Mouse (Mus musculus): ENCODE measurements around the gene Hist1h1c. TPM values are rescaled to one million over a fixed set of nuclear protein-coding genes. Genes with fewer than 3 reads are reported as not detected.
A peak's percentile ranks its signal among the peaks of the same experiment; 100 is the strongest.

Hist1h1c gene
- polyA plus RNA-seq, 1 experiment: 68.0 TPM

GRCm38 (mm10) chr13:23740256-23740840, 1.7 kb downstream of the Hist1h1c start:
- TF ChIP-seq POLR2A (IDR thresholded peaks at IDR 0.05; ENCODE audit: low read depth, low read length) (no peak), CTCF (IDR thresholded peaks at IDR 0.05; ENCODE audit: extremely low read depth, insufficient read length, insufficient replicate concordance, low read depth, low read length) (no peak)

DNA sequence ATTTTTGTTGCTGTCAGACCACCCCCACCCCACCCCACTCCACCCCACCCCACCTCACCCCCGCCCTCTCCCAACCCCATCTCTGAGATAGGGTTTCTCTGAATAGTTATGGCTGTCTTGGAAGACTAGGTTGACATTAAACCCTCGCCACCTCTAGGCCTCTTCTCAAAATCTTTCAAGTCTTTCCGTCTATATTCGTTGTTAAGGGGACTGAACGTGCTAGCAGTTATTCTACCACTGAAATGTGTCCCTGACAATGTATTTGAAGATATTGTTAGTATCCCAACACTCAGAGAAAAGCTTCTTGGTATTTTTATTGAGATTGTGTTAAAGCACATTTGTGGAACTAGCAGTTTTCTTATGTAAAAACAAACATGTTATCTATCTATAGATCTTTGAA, 2.3 kb downstream of the Hist1h1c start:
- TF ChIP-seq CTCF (IDR thresholded peaks at IDR 0.05; ENCODE audit: extremely low read depth, insufficient read length, insufficient replicate concordance, low read depth, low read length) (no peak), POLR2A (IDR thresholded peaks at IDR 0.05; ENCODE audit: low read depth, low read length) (no peak)
- no peaks in the 10 kb centered on the region for H3K36me3 ChIP-seq (ENCODE audit: control insufficient read depth, insufficient read depth, low read length)
- no peak overlapping the region for H3K27ac ChIP-seq (ENCODE audit: insufficient read depth, low read depth, low read length)
- no peaks in the 10 kb centered on the region for H3K4me1 ChIP-seq (ENCODE audit: control insufficient read depth, insufficient read depth, insufficient read length, low read length)
- H3K27me3 ChIP-seq (ENCODE audit: control insufficient read depth, insufficient read depth, low read length): no peaks in the 10 kb centered on the region
- 63% methylated on average over 5 of the region's 5 CpGs for WGBS
- H3K4me3 ChIP-seq (ENCODE audit: low read depth, low read length): no peak overlapping the region

More at GRCm38 (mm10) chr13:23740256-23740840, 1.7 kb downstream of the Hist1h1c start:
- WGBS: 13% methylated on average over 13 of the region's 13 CpGs
- H3K4me1 ChIP-seq (ENCODE audit: control insufficient read depth, insufficient read depth, insufficient read length, low read length): no peaks in the 10 kb centered on the region
- H3K36me3 ChIP-seq (ENCODE audit: control insufficient read depth, insufficient read depth, low read length): no peaks in the 10 kb centered on the region
- H3K27me3 ChIP-seq (ENCODE audit: control insufficient read depth, insufficient read depth, low read length): no peaks in the 10 kb centered on the region
- no peak overlapping the region for H3K4me3 ChIP-seq (ENCODE audit: low read depth, low read length)
- H3K27ac ChIP-seq (ENCODE audit: insufficient read depth, low read depth, low read length): peak overlapping the region; percentile 99

GRCm38 (mm10) chr13:23742007-23742406, 3.4 kb downstream of the Hist1h1c start:
- Histone ChIP-seq H3K4me3 (ENCODE audit: low read depth, low read length) (no peak overlapping the region), H3K36me3 (ENCODE audit: control insufficient read depth, insufficient read depth, low read length) (no peaks in the 10 kb centered on the region), H3K4me1 (ENCODE audit: control insufficient read depth, insufficient read depth, insufficient read length, low read length) (no peaks in the 10 kb centered on the region), H3K27ac (ENCODE audit: insufficient read depth, low read depth, low read length) (peak overlapping the region; percentile 66; the same call in 1 of the 2 replicates), H3K27me3 (ENCODE audit: control insufficient read depth, insufficient read depth, low read length) (no peaks in the 10 kb centered on the region)
- TF ChIP-seq CTCF (IDR thresholded peaks at IDR 0.05; ENCODE audit: extremely low read depth, insufficient read length, insufficient replicate concordance, low read depth, low read length) (no peak), POLR2A (IDR thresholded peaks at IDR 0.05; ENCODE audit: low read depth, low read length) (no peak)

DNA sequence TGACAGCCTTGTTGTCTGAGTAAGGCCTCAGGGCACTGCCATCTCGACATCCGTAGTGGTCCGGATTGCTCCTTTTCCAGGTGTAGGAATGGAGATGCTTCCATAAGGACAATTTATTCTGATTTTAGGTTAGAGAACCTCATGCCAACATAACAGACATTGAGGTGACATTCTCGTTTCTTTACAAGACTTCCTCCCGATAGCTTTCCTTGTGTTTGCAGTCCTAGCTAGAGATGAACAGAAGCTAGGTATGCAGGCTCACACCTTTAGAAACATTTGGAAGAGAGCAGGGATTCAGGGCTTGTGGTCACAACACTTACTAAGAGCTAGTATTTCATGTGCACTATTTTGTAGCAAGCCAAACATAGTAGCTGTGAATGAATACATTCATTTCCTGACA, 4.6 kb downstream of the Hist1h1c start:
- WGBS: 89% methylated on average over 5 of the region's 5 CpGs
- no peaks in the 10 kb centered on the region for H3K4me1 ChIP-seq (ENCODE audit: control insufficient read depth, insufficient read depth, insufficient read length, low read length)
- TF ChIP-seq CTCF (IDR thresholded peaks at IDR 0.05; ENCODE audit: extremely low read depth, insufficient read length, insufficient replicate concordance, low read depth, low read length) (no peak), POLR2A (IDR thresholded peaks at IDR 0.05; ENCODE audit: low read depth, low read length) (no peak)
- no peak overlapping the region for H3K4me3 ChIP-seq (ENCODE audit: low read depth, low read length)
- no peak overlapping the region for H3K27ac ChIP-seq (ENCODE audit: insufficient read depth, low read depth, low read length)
- no peaks in the 10 kb centered on the region for H3K36me3 ChIP-seq (ENCODE audit: control insufficient read depth, insufficient read depth, low read length)
- H3K27me3 ChIP-seq (ENCODE audit: control insufficient read depth, insufficient read depth, low read length): no peaks in the 10 kb centered on the region

GRCm38 (mm10) chr13:23743963-23744362, 5.4 kb downstream of the Hist1h1c start:
- 50% methylated on average over 4 of the region's 4 CpGs for WGBS
- TF ChIP-seq POLR2A (IDR thresholded peaks at IDR 0.05; ENCODE audit: low read depth, low read length) (no peak), CTCF (IDR thresholded peaks at IDR 0.05; ENCODE audit: extremely low read depth, insufficient read length, insufficient replicate concordance, low read depth, low read length) (no peak)
- no peak overlapping the region for H3K27ac ChIP-seq (ENCODE audit: insufficient read depth, low read depth, low read length)
- no peaks in the 10 kb centered on the region for H3K36me3 ChIP-seq (ENCODE audit: control insufficient read depth, insufficient read depth, low read length)
- no peaks in the 10 kb centered on the region for H3K27me3 ChIP-seq (ENCODE audit: control insufficient read depth, insufficient read depth, low read length)
- H3K4me3 ChIP-seq (ENCODE audit: low read depth, low read length): no peak overlapping the region
- no peaks in the 10 kb centered on the region for H3K4me1 ChIP-seq (ENCODE audit: control insufficient read depth, insufficient read depth, insufficient read length, low read length)

DNA sequence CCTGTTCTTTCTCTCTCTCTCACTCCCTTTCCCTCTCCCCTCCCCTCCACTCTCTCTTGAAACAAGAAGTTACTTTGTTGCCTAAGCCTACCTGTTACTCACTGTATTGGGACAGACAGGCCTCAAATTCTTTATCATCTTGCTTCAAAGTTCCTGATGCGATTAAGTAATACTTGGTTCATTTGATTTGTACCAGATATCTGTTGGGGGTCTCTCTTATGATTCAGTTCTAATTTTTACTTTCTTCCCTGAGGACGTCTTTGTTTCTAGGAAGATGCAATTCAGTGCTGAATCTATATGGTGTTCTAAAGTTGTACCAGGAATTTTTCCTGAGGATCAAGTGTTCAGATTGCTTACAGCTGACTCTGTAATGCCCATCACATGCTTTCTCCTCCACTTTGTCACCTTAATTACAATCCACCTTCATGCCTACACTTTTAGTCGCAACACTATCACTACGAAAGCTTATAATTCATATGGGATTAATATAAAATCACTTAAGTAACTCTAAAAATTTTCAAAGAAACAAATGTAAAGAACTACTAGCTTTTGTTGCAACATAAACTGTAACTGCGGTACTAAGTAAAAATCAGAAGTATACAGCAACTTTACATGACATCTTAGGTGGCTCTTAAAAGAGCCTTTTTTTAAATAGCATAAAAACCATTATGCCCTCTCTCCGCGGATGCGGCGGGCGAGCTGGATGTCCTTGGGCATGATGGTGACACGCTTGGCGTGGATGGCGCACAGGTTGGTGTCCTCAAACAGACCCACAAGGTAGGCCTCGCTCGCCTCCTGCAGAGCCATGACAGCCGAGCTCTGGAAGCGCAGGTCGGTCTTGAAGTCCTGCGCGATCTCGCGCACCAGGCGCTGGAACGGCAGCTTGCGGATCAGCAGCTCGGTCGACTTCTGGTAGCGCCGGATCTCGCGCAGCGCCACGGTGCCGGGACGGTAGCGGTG, 6.1 kb downstream of the Hist1h1c start:
- Histone ChIP-seq H3K4me1 (ENCODE audit: control insufficient read depth, insufficient read depth, insufficient read length, low read length) (no peaks in the 10 kb centered on the region), H3K36me3 (ENCODE audit: control insufficient read depth, insufficient read depth, low read length) (no peaks in the 10 kb centered on the region), H3K27me3 (ENCODE audit: control insufficient read depth, insufficient read depth, low read length) (no peaks in the 10 kb centered on the region), H3K4me3 (ENCODE audit: low read depth, low read length) (peak overlapping the region; percentile 64), H3K27ac (ENCODE audit: insufficient read depth, low read depth, low read length) (no peak overlapping the region)
- TF ChIP-seq POLR2A (IDR thresholded peaks at IDR 0.05; ENCODE audit: low read depth, low read length) (no peak), CTCF (IDR thresholded peaks at IDR 0.05; ENCODE audit: extremely low read depth, insufficient read length, insufficient replicate concordance, low read depth, low read length) (no peak)
- WGBS: 3% methylated on average over 32 of the region's 36 CpGs
